Mouse (Mus musculus) testis, adult 2 months (tissue): ENCODE data around the gene Fads3. TPM values are rescaled to one million over a fixed set of nuclear protein-coding genes. Genes with fewer than 3 reads are reported as not detected.

Experiments used
- H3K27ac ChIP-seq: fragments of 200-500 bp; 2 replicates; pipeline ENCODE4 v1.5.1; 2012; ENCODE audit warnings: low read depth, low read length; ENCODE audit not compliant: control insufficient read depth, insufficient read depth
- H3K27me3 ChIP-seq: fragments of 200-500 bp; 2 replicates; pipeline ENCODE4 v1.6.1; 2012; ENCODE audit warnings: mild to moderate bottlenecking, low read length, moderate library complexity; ENCODE audit not compliant: control insufficient read depth, insufficient read depth
- H3K36me3 ChIP-seq: fragments of 200-500 bp; 2 replicates; pipeline ENCODE4 v1.6.1; 2012; ENCODE audit warnings: mild to moderate bottlenecking, low read length; ENCODE audit not compliant: control insufficient read depth, insufficient read depth
- H3K4me1 ChIP-seq: fragments of 200-500 bp; 2 replicates; pipeline ENCODE4 v1.6.1; 2012; ENCODE audit warnings: low read length; ENCODE audit not compliant: control insufficient read depth, insufficient read depth
- H3K4me3 ChIP-seq: fragments of 200-500 bp; 2 replicates; pipeline ENCODE4 v1.5.1; 2012; ENCODE audit warnings: low read depth, mild to moderate bottlenecking, low read length, moderate library complexity, mixed read lengths; ENCODE audit not compliant: control insufficient read depth
- CTCF ChIP-seq: fragments of 200-500 bp; IDR thresholded peaks from 2 replicates; pipeline ENCODE4 v1.5.1; 2012; ENCODE audit warnings: low read depth, mild to moderate bottlenecking, inconsistent platforms, low read length, moderate library complexity; ENCODE audit not compliant: control insufficient read depth, insufficient read depth, insufficient replicate concordance
- POLR2A ChIP-seq: fragments of 200-500 bp; IDR thresholded peaks from 2 replicates; pipeline ENCODE4 v1.6.1; 2012; ENCODE audit warnings: low read depth, mild to moderate bottlenecking, inconsistent platforms, low read length, moderate library complexity; ENCODE audit not compliant: control insufficient read depth
- polyA plus RNA-seq: library from polyadenylated mRNA; depleted of rRNA; stranded (reverse); fragments of >200 nt; gene quantifications from 2 replicates; pipeline ENCODE4 v1.2.3, GENCODE M21; 2012

Gene Fads3
- polyA plus RNA-seq, 1 experiment, result 7.6 TPM

DNA sequence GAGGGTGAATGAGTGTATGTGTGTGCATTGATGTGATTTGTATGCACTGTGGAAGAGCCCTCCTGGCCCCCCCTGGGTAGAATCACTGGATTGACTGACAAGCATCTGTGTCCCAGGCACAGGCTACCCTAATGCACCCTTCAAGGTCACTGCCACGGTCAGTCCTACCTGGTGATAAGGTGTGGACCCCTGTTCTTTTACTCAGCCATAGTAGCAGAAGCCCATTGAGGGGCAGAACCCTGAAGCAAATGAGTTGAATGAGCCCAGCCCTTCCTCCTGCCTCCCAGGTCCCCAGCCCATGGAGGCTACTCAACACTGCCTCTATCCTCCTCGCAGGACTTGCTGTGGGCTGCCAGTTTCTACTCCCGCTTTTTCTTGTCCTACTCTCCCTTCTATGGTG is 13.9 kb downstream of the Fads3 start:
- no peak overlapping the region for H3K4me3 ChIP-seq
- H3K4me1 ChIP-seq, result no peaks in the 10 kb centered on the region; the same call in 1 of the 2 replicates
- TF ChIP-seq POLR2A (no peak), CTCF (no peak)
- H3K27me3 ChIP-seq, result no peaks in the 10 kb centered on the region
- H3K27ac ChIP-seq, result no peak overlapping the region
- H3K36me3 ChIP-seq, result no peaks in the 10 kb centered on the region

DNA sequence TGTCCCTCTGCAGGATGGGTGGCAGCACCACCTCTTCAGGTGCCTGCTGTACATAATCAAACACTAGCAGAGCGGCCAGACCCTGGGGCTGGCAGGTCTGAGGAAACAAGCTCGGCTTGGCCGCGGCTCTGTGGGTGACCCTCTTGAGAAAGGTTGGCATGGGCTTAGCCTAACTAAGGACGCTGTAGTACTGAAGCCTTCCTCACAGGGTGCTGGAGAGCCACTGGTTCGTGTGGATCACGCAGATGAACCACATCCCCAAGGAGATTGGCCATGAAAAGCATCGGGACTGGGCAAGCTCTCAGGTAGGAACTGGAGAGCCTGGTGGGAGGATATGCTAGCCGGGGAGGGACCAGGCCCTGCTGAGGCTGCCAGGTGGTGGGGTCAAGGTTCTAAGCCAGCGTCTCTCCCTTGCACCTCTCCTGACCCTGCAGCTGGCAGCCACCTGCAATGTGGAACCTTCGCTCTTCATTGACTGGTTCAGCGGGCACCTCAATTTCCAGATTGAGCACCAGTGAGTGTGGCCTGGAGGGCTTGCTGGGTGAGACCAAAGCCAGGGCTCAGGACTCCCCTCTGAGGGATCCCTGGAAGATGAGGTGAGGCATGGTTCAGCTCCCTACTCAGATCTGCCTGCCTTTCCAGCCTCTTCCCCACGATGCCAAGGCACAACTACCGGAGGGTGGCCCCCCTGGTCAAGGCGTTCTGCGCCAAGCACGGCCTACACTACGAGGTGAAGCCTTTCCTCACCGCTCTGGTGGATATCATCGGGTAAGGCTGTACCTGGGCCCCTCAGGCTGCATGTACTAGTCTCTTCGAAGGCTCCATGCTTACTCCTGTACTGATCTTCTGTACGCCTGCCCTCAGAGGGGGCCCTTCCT is 14.7 kb downstream of the Fads3 start:
- H3K36me3 ChIP-seq, result no peaks in the 10 kb centered on the region
- H3K4me1 ChIP-seq, result no peaks in the 10 kb centered on the region; the same call in 1 of the 2 replicates
- H3K4me3 ChIP-seq, result no peak overlapping the region
- no peak overlapping the region for H3K27ac ChIP-seq
- H3K27me3 ChIP-seq, result no peaks in the 10 kb centered on the region
- TF ChIP-seq POLR2A, result no peak
- peak; percentile 30; the same call in 1 of the 2 replicates for TF ChIP-seq CTCF

DNA sequence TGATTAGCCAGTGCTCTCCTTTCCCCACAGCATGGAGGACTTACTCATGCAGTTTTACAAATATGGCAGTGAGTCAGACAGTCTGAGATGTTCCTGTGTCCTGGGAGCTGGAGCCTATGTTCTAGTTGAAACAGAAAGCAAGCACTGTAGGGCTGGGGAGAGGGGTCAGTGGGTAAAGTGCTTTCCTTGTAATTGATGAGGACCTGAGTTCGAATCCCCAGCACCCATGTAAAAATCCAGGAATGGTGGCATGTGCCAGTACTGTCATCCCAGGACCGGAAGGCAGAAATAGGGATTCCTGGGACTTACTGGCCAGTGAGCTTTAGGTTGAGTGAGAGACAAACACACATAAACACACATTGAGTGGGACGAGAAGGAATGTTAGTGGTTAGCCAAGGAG is 15.3 kb downstream of the Fads3 start:
- Histone ChIP-seq H3K36me3 (no peaks in the 10 kb centered on the region), H3K4me3 (no peak overlapping the region), H3K4me1 (no peaks in the 10 kb centered on the region; the same call in 1 of the 2 replicates), H3K27ac (no peak overlapping the region), H3K27me3 (no peaks in the 10 kb centered on the region)
- TF ChIP-seq POLR2A (no peak), CTCF (no peak)

DNA sequence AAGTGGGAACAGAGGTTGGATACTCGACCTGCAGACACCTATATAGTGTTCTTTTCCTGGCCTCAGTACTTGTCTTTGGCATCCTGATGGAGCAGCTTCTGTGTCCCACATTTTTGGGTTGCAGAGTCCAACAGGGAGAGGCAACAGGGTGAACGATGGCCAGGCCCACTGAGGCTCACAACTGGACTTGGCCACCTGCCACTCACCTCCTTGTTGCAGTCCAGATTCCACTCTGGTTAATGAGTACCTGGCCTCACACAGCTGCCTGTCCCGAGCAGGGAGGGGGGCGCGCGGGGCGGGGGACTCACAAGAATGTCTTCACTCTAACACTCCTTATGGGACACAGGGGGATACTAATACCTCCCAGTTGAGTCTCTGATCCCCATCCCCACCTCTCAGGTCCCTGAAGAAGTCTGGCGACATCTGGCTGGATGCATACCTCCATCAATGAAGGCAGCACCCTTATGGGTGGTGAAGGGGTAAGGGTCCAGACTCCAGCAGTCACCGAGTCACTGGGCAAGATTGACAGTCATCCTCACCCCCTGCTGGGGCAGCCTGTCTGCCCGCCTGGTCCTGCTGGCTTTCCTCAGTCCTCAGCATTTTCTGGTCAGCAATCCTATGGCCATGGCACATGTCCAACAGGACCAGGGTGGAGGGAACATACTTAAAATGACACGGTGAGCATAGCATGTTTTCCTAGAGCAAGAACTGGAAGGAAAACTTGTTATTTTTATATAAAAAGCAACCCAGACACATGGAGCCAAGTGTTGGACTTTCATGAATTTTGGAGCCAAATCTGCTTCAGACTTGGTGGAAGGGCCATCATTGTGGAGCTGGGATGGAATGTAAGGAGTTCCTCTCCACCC is 16.4 kb downstream of the Fads3 start:
- H3K36me3 ChIP-seq, result no peaks in the 10 kb centered on the region
- H3K4me1 ChIP-seq, result no peaks in the 10 kb centered on the region
- no peak overlapping the region for H3K4me3 ChIP-seq
- no peak overlapping the region for H3K27ac ChIP-seq
- no peaks in the 10 kb centered on the region for H3K27me3 ChIP-seq
- TF ChIP-seq CTCF (no peak), POLR2A (no peak)

DNA sequence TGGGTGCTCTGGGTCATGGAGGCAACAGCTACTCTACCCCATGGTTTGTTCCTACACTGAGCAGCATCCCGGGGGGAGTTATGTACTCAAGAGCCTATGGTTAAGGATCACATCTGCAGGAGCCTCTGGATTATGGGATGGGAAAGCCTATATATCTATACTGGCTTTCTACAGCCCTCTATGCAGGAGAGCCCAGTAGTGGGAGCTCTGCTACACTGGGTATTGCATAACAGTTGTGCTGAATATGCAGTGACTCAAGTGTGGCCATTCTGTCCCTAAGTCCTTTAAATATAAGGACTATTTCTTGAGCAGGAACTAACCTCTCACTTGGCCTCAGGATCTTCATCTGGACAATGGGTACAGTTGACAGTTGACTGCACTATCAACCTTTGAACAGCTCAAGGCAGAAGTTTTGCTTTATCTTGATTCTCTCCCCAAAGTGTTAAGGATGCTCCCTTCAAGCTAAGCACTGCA is 17.0 kb downstream of the Fads3 start:
- H3K36me3 ChIP-seq, result no peaks in the 10 kb centered on the region
- no peaks in the 10 kb centered on the region for H3K4me1 ChIP-seq
- no peak overlapping the region for H3K4me3 ChIP-seq
- no peak overlapping the region for H3K27ac ChIP-seq
- TF ChIP-seq POLR2A (no peak), CTCF (no peak)
- no peaks in the 10 kb centered on the region for H3K27me3 ChIP-seq

DNA sequence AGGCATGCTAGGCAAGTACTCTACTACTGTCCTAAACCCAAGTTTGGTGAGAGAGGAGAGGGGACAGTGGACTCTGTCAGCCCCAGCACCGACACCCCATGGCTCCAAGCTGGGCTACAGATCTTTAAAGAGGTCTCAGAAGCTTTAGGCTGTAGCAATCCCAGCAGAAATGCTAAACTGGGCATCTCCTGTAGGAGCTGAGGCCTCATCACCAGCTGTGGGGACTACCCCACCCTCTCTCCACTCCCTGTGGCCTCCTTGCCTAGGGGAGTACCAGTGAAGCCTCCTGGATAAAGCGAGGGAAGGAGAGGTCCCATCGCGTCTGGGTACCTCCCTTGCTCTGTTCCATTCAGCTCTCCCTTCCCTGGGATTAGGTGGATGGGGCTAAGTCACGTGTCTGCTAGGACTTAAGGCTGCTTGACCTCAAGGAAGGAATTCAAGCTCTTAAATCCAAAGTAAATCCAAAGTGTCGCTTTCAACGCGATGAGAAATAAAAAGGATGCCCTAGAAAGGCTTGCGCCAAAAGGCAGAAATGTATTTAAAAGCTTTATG is 17.6 kb downstream of the Fads3 start:
- Histone ChIP-seq H3K27me3 (no peaks in the 10 kb centered on the region), H3K4me3 (no peak overlapping the region), H3K36me3 (no peaks in the 10 kb centered on the region), H3K4me1 (no peaks in the 10 kb centered on the region), H3K27ac (no peak overlapping the region)
- TF ChIP-seq POLR2A, result no peak
- TF ChIP-seq CTCF, result no peak

DNA sequence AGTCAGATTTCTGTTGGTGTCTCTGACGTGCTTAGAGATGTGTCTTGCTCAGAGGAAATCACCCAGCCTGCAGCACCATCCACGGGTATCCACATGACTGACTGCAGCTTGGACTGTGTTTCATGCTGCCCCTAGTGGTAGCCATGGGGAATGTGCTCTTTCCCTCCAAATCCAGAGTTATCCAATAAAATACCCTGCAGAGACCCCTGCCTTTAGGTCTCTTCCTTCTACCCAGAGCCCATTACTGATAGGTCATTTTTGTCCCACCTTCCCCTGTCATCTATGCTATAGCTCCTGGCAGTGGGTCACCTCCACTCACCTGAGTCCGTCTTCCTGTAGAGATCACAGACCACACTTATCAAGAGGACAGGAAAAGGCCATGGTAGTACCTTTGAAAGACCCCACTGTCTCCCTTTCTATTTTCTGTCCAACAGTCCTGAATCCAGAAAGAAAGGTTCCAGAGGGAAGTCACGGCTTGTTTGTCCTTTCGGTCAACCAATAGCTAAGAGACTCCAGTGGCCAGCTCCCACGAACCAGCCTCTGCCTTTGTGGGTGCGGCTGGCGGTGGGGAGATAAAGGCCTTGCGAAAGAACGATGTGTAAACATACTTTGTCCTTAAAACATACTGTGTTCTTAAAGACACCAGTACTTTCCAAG is 18.7 kb downstream of the Fads3 start:
- H3K4me1 ChIP-seq, result no peaks in the 10 kb centered on the region

More for the DNA sequence above, 18.7 kb downstream of the Fads3 start:
- Histone ChIP-seq H3K4me3 (peak overlapping the region; percentile 41; the same call in 1 of the 2 replicates), H3K36me3 (no peaks in the 10 kb centered on the region), H3K27ac (peak overlapping the region; percentile 77), H3K27me3 (no peaks in the 10 kb centered on the region)
- peak; percentile 72; the same call in 1 of the 2 replicates for TF ChIP-seq CTCF
- no peak for TF ChIP-seq POLR2A
